Mouse (Mus musculus) adrenal gland, postnatal 0 days (tissue): ENCODE data around the gene Ccdc97. TPM values are rescaled to one million over a fixed set of nuclear protein-coding genes. Genes with fewer than 3 reads are reported as not detected.

Experiments
- polyA plus RNA-seq: library from polyadenylated mRNA; unstranded; fragments of >200 nt; fragmentation: Nextera tagmentation; extraction: Ambion mirVana; gene quantifications from 2 replicates; pipeline ENCODE4 v1.2.1, GENCODE M21; 2015

Ccdc97 gene
- 16.5 and 21.0 TPM in 2 replicates for polyA plus RNA-seq

DNA sequence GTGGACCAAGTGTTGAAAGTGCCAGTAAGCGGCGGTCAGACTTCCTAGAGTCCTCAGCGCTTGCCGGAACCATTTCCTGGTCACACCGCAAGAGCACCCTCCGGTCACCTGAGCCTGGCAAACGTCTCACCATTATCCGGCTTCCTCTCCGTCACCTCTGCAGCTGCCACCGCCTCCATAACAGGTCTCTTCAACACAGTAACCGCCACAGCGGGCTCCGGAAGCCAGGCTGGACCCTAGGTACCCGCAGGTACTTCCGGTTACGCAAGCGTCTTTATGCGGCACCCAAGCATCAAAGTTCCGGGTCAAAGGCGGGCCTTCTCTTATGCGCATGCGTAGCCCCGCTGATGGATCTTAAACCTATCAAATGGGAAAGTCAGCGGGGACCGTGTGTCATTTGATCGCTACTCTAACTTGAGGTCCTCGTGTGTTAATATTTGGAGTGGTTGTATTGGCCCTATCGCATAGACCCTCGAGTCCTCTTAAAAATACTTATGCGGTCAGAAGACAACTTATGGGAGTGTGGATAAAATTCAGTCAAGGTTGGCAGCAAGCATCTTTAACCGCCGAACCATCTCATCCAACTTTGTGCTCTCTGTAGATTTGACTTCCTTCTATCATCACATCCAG, at the start of gene Ccdc97:
Gene Ccdc97 (minus strand): TSS at position 301 of the 630 bp plus-strand sequence.

DNA sequence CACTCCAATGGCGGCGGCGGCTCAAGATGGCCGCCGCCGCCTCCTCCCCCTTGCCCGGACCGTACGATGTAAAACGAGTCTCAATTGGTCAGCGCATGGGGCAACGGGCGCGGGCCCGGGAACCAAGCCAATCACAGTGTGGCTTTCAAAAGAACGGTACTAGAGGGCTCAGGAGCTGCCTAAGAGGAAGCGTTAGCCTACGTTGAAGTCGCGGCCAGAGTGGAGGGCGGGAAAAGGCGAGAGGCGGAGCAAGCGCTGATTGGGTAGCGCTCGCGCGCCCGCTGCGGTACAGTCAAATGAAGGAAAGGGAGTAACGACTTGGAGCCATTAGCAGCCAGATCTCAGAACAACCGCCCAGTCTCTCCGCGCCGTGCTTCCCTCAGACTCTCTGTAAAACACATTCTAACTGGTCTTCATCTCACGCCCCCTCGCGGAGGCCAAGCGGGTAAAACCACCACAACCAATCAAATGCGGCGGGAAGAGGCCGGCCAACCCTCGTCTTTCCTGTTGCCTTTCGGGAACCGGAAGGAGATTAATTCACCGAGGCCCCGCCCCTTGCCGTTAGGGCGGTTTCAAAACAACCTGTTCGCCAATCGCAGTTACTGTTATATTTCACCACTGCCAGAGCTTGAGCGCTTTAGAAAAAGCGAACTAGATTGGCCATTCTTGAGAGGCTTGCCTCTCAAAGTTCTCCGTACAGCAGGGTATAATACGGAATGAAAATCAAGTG, 36.0 kb upstream of the Ccdc97 start, which contains the start of gene Hnrnpul1:
Gene Hnrnpul1 (minus strand): TSS at position 20 of the 730 bp plus-strand sequence.

DNA sequence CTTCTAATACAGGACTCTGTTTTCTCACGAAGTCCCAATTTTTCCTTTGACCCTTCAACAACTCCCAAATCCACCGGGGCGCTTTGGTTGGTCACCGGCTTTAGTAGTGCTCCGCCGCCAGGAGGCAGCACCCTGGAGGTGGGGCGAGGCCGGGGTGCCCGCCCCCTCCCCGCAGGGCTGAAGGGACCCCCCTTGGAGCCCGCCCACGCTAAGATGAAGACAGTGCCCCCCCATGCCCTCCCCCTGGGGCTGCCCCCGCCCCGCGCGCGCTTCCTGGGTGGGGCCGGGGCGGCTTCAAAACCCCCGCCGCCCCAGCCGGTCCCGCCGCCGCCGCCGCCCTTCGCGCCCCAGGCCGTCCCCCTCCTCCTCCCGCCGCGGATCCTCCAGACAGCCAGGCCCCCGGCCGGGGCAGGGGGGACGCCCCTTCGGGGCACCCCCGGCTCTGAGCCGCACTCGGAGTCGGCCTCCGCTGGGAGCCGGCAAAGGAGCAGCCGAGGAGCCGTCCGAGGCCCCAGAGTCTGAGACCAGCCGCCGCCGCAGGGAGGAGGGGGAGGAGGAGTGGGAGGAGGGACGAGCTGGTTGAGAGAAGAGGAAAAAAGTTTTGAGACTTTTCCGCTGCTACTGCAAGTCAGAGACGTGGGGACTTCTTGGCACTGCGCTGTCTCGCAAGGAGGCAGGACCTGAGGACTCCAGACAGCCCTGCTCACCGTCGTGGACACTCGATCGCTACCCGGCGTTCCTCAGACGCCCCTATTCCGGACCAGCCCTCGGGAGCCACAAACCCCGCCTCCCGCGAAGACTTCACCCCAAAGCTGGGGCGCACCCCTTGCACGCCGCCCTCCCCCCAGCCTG, 32.0 kb downstream of the Ccdc97 start, which contains the start of gene Tgfb1:
Gene Tgfb1 (plus strand): TSS at position 323 of the 852 bp plus-strand sequence.

GRCm38 (mm10) chr7:25680514-25681258, 38.2 kb downstream of the Ccdc97 start, which contains the start of gene B9d2:
TSS of gene B9d2 (plus strand) at chr7:25680780.

DNA sequence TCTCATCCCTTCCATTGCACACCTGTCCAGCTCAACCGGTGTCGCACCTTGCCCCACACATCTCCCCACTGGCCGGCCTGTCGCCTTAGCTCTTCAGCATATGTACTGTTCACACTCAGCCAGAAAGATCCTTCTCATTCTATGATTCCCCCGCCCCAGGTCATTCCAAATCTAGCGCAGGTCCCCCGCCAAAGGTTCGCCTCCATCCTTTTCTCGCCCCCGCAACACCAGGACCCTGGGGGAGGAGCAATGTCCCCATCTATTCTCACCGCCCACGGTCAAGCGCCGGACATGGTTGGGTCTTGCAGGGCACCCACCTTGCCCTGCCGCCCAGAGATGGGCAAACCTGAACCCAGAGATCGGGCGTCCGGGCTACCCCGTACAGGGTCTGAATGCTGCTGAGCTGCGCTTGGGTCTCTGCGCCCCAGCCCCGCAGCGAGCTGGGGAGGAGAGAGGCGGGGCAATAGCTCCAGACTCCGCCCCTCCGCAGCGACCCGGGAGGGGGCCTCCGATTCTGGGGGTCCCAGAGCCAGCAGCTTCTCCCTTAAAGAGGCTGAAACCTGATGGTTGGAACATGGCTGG, 44.1 kb downstream of the Ccdc97 start, which contains the start of gene Tmem91:
Gene Tmem91 (minus strand): TSS at position 448 of the 582 bp plus-strand sequence.

Other genes with a start within 250 kb of the Ccdc97 start
- gene Ceacam1, start 241.5 kb downstream of the Ccdc97 start, polyA plus RNA-seq, result 9.0 and 17.7 TPM in 2 replicates
- gene Ceacam2, start 179.2 kb downstream of the Ccdc97 start, polyA plus RNA-seq, result 0.08 TPM in 1 of 2 replicates, not detected in the other
- 0.19 TPM in 1 of 2 replicates, not detected in the other for gene Erich4, start 103.2 kb downstream of the Ccdc97 start, polyA plus RNA-seq
- 19.7 and 31.0 TPM in 2 replicates for gene Dmac2, start 99.7 kb downstream of the Ccdc97 start, polyA plus RNA-seq
- gene B3gnt8, start 92.4 kb downstream of the Ccdc97 start, polyA plus RNA-seq, result 8.3 and 15.6 TPM in 2 replicates
- gene Bckdha, start 60.1 kb downstream of the Ccdc97 start, polyA plus RNA-seq, result 86.9 and 135 TPM in 2 replicates
- gene Exosc5, start 59.9 kb downstream of the Ccdc97 start, polyA plus RNA-seq, result 77.2 and 88.6 TPM in 2 replicates
- 2.2 and 3.2 TPM in 2 replicates for gene Tmem91, start 43.9 kb downstream of the Ccdc97 start, polyA plus RNA-seq
- gene B9d2, start 38.3 kb downstream of the Ccdc97 start, polyA plus RNA-seq, result 38.3 and 53.7 TPM in 2 replicates
- gene Tgfb1, start 32.1 kb downstream of the Ccdc97 start, polyA plus RNA-seq, result 2.7 and 4.4 TPM in 2 replicates
- 32.7 and 43.2 TPM in 2 replicates for gene Hnrnpul1, start 35.7 kb upstream of the Ccdc97 start, polyA plus RNA-seq
- gene Axl, start 69.6 kb upstream of the Ccdc97 start, polyA plus RNA-seq, result 101 and 135 TPM in 2 replicates
- 6.0 and 8.0 TPM in 2 replicates for gene Cyp2s1, start 97.8 kb upstream of the Ccdc97 start, polyA plus RNA-seq
- 0.11 TPM in 1 of 2 replicates, not detected in the other for gene Cyp2b10, start 178.5 kb upstream of the Ccdc97 start, polyA plus RNA-seq